Mouse (Mus musculus) left cerebral cortex, adult 18-20 months (tissue): ENCODE results near the gene Paqr4. TPM values are rescaled to one million over a fixed set of nuclear protein-coding genes. Genes with fewer than 3 reads are reported as not detected.

Experiments
- DNase-seq, 2 experiments: peaks; one replicate each; pipeline ENCODE4 v3.0.0; 2021 to 2022; ENCODE audit warnings: low spot score in 2 of 2, mixed read lengths in 1 of 2
- total RNA-seq, 2 experiments: library from RNA; stranded (reverse); gene quantifications; 2 replicates each; pipeline ENCODE4 v1.2.3; 2021

Paqr4 gene
- total RNA-seq, 2 experiments from 2014 or later: 54.6 to 63.9 TPM

- DNase-seq: no peak
Measured at GRCm38 (mm10) chr17:23749400-23750191, 8.9 kb upstream of the Paqr4 start.

GRCm38 (mm10) chr17:23748631-23749391 lies 8.1 kb upstream of the Paqr4 start:
- DNase-seq: peak; percentile 70 to 79

- no peak for DNase-seq
Measured at GRCm38 (mm10) chr17:23748026-23748425, 7.4 kb upstream of the Paqr4 start.

- DNase-seq: no peak
Measured at GRCm38 (mm10) chr17:23747471-23747870, 6.8 kb upstream of the Paqr4 start.

- DNase-seq: no peak
Measured at GRCm38 (mm10) chr17:23746767-23747166, 6.1 kb upstream of the Paqr4 start.

GRCm38 (mm10) chr17:23746311-23746710 lies 5.6 kb upstream of the Paqr4 start:
- DNase-seq: no peak

GRCm38 (mm10) chr17:23745301-23746251 lies 4.9 kb upstream of the Paqr4 start, which contains the start of gene Kremen2:
Gene Kremen2, minus strand, starts transcription at chr17:23745833.
- DNase-seq: no peak

- DNase-seq: no peak
Measured at GRCm38 (mm10) chr17:23744651-23745050, 4.0 kb upstream of the Paqr4 start.

- no peak for DNase-seq
Measured at GRCm38 (mm10) chr17:23744076-23744475, 3.4 kb upstream of the Paqr4 start.

GRCm38 (mm10) chr17:23742941-23743340 lies 2.3 kb upstream of the Paqr4 start:
- no peak for DNase-seq

- no peak for DNase-seq
Measured at GRCm38 (mm10) chr17:23742210-23742793, 1.6 kb upstream of the Paqr4 start.

- DNase-seq: no peak
Measured at GRCm38 (mm10) chr17:23741359-23742209, 917 bp upstream of the Paqr4 start.

- peak; percentile 92 to 95 for DNase-seq
Measured at GRCm38 (mm10) chr17:23740136-23740584, 507 bp downstream of the Paqr4 start.

- peak; percentile 40 to 48 for DNase-seq
Measured at GRCm38 (mm10) chr17:23739202-23740135, 1.2 kb downstream of the Paqr4 start.

- DNase-seq: no peak
Measured at GRCm38 (mm10) chr17:23738836-23739201, 1.8 kb downstream of the Paqr4 start.

GRCm38 (mm10) chr17:23737493-23738445 lies 2.9 kb downstream of the Paqr4 start:
- DNase-seq: no peak

GRCm38 (mm10) chr17:23734341-23734740 lies 6.3 kb downstream of the Paqr4 start:
- DNase-seq: no peak
